Mouse (Mus musculus): ENCODE measurements around the gene Gm8653. TPM values are rescaled to one million over a fixed set of nuclear protein-coding genes. Genes with fewer than 3 reads are reported as not detected.

The Gm8653 gene
- not detected in 4 replicates for total RNA-seq (2023; ENCODE audit: inconsistent age)

GRCm38 (mm10) chr7:22201164-22201563, at the start of gene Gm8653:
Gm8653 (minus strand) TSS chr7:22201264.

GRCm38 (mm10) chr7:22229384-22229783, 28.3 kb upstream of the Gm8653 start, which contains the start of gene Gm8453:
Gm8453 (minus strand) TSS chr7:22229484.

GRCm38 (mm10) chr7:22189077-22189476, 12.0 kb downstream of the Gm8653 start, which contains the start of gene Vmn1r143:
Vmn1r143 (plus strand) TSS chr7:22189377.

GRCm38 (mm10) chr7:22163935-22164334, 37.1 kb downstream of the Gm8653 start, which contains the start of gene Vmn1r142:
Vmn1r142 (minus strand) TSS chr7:22164035.

Other genes starting within 250 kb of the Gm8653 start
- gene Vmn1r137, start 206.7 kb downstream of the Gm8653 start, total RNA-seq (2023; ENCODE audit: inconsistent age), result not detected in 4 replicates
- gene Vmn1r138, start 172.4 kb downstream of the Gm8653 start, total RNA-seq (2023; ENCODE audit: inconsistent age), result not detected in 4 replicates
- not detected in 4 replicates for gene Gm6176, start 145.0 kb downstream of the Gm8653 start, total RNA-seq (2023; ENCODE audit: inconsistent age)
- gene Vmn1r139, start 132.2 kb downstream of the Gm8653 start, total RNA-seq (2023; ENCODE audit: inconsistent age), result not detected in 4 replicates
- gene Gm16451, start 83.0 kb downstream of the Gm8653 start, total RNA-seq (2023; ENCODE audit: inconsistent age), result not detected in 4 replicates
- gene Gm10666, start 66.5 kb downstream of the Gm8653 start, total RNA-seq (2023; ENCODE audit: inconsistent age), result not detected in 4 replicates
- gene Vmn1r142, start 37.2 kb downstream of the Gm8653 start, total RNA-seq (2023; ENCODE audit: inconsistent age), result not detected in 4 replicates
- not detected in 4 replicates for gene Vmn1r143, start 11.9 kb downstream of the Gm8653 start, total RNA-seq (2023; ENCODE audit: inconsistent age)
- not detected in 4 replicates for gene Gm8453, start 28.2 kb upstream of the Gm8653 start, total RNA-seq (2023; ENCODE audit: inconsistent age)
- gene Gm4187, start 128.5 kb upstream of the Gm8653 start, total RNA-seq (2023; ENCODE audit: inconsistent age), result not detected in 4 replicates
- gene Gm8660, start 169.8 kb upstream of the Gm8653 start, total RNA-seq (2023; ENCODE audit: inconsistent age), result not detected in 4 replicates
- not detected in 4 replicates for gene Vmn1r148, start 212.3 kb upstream of the Gm8653 start, total RNA-seq (2023; ENCODE audit: inconsistent age)
- not detected in 4 replicates for gene Vmn1r149, start 237.0 kb upstream of the Gm8653 start, total RNA-seq (2023; ENCODE audit: inconsistent age)

Data from B cell, adult (primary cell).